Mouse (Mus musculus) neural tube, embryonic 12.5 days (tissue): ENCODE data around the gene Mocs3. TPM values are rescaled to one million over a fixed set of nuclear protein-coding genes. Genes with fewer than 3 reads are reported as not detected.

Experiments used
- ATAC-seq: fragments of 200-750 bp; cut with Nextera tagmentation; 2 replicates; pipeline ENCODE4 v1.8.0; 2017; ENCODE audit warnings: low read depth, mild to moderate bottlenecking, moderate TSS enrichment, moderate library complexity; ENCODE audit not compliant: low FRiP score
- H3K27ac ChIP-seq: fragments of 300-500 bp; sonication (generic); 2 replicates; pipeline ENCODE4 v1.5.1; 2016
- H3K27me3 ChIP-seq: fragments of 300-500 bp; sonication (generic); replicated peaks from 2 replicates; pipeline ENCODE4 v1.6.1; 2016; ENCODE audit warnings: mild to moderate bottlenecking
- H3K36me3 ChIP-seq: fragments of 300-500 bp; sonication (generic); 2 replicates; pipeline ENCODE4 v1.6.1; 2016; ENCODE audit warnings: mild to moderate bottlenecking
- H3K4me1 ChIP-seq: fragments of 300-500 bp; sonication (generic); 2 replicates; pipeline ENCODE4 v1.6.1; 2016
- H3K4me2 ChIP-seq: fragments of 300-500 bp; sonication (generic); replicated peaks from 2 replicates; pipeline ENCODE4 v1.6.1; 2016; ENCODE audit warnings: mild to moderate bottlenecking
- H3K4me3 ChIP-seq: fragments of 300-500 bp; sonication (generic); 2 replicates; pipeline ENCODE4 v1.5.1; 2016
- H3K9ac ChIP-seq: fragments of 300-500 bp; sonication (generic); 2 replicates; pipeline ENCODE4 v1.6.1; 2016; ENCODE audit warnings: mild to moderate bottlenecking
- H3K9me3 ChIP-seq: fragments of 300-500 bp; sonication (generic); 2 replicates; pipeline ENCODE4 v1.6.1; 2016; ENCODE audit warnings: mild to moderate bottlenecking
- WGBS: fragments of 180-500 bp; shearing (Covaris S2); methylation state at CpG from one replicate; pipeline ENCODE4 v1.1.7; 2016; 5-methylcytosine and 5-hydroxymethylcytosine counted together
- polyA plus RNA-seq: library from polyadenylated mRNA; unstranded; fragments of >200 nt; fragmentation: Nextera tagmentation; extraction: Ambion mirVana; gene quantifications from 2 replicates; pipeline ENCODE4 v1.2.1, GENCODE M21; 2016

Mocs3 gene
- polyA plus RNA-seq: 12.5 TPM in 2 replicates

DNA sequence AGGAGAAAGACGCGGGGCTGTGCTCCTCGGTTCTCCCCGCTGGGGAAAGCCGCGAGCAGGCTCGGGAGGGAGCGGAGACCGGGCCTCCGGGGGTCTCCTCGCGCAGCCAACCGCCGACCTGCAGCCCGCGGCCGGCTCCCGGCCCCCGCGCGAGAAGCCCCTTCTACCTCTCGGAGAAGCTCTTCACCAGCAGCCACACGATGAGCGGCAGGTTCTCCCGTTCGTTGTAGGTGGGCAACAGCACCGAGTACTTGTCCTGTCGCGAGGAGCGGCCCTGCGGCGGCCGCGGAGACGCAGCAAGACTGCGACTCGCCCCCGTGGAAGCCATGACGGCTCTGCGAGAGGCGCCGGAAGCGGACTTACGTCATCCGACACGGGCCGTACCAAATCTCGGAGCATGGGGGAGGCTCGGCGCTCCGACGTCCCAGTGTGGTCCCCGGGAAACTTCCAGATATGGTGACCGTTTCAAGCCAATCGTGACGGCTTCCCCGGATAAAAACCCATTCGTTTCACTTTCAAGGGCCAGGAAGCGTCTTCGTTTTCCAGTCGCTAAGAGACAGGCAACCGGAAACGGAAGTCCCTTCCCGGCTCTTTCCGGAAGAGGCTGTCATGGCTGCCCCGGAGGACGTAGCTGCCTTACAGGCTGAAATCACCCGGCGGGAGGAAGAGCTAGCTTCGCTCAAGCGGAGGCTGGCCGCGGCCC, at the start of gene Mocs3, which contains the start of the genes Gm20716 and Dpm1:
TSS of gene Mocs3 (plus strand) at position 597 of the 703 bp plus-strand sequence.
TSS of gene Gm20716 (minus strand) at position 339 of the 703 bp plus-strand sequence.
TSS of gene Dpm1 (minus strand) at position 566 of the 703 bp plus-strand sequence.
- WGBS: under 1% methylated on average over 73 of the region's 73 CpGs
- Histone ChIP-seq H3K27ac (peak within 1 kb of the TSS; percentile 65), H3K36me3 (peaks cover 25% of the 10 kb centered on the region)

DNA sequence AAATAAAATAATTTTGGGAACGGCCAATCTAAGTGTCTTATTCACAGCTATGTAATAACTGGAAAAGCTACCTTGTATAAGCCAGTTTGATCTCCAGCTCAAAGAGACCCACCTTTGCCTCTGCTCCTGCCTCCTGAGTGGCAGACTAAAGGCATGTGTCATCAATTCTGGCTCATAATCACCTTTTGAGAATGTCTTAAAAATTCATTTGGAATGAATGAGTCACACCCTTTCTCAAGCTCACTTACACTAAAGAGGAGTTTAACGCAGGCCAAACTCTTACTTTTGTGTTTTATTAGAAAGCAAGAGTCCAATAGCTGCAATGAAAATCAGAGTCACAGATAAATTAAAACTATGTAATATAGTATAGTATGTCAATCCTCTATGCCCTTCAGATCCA, 38.6 kb upstream of the Mocs3 start:
- no peak for ATAC-seq
- Histone ChIP-seq H3K36me3 (peaks cover 28% of the 10 kb centered on the region), H3K27me3 (no peaks in the 10 kb centered on the region), H3K27ac (no peak overlapping the region), H3K9me3 (no peaks in the 10 kb centered on the region), H3K4me1 (0 out of 2 replicates have a peak, but pooled peaks cover 4% of the 10 kb centered on the region), H3K9ac (no peak overlapping the region), H3K4me3 (no peak overlapping the region), H3K4me2 (no peak overlapping the region)
- 97% methylated on average over 2 of the region's 2 CpGs for WGBS

More for the DNA sequence above, at the start of gene Mocs3, which contains the start of the genes Gm20716 and Dpm1:
- H3K4me2 ChIP-seq: peak within 1 kb of the TSS; percentile 100
- no peaks in the 10 kb centered on the region for H3K9me3 ChIP-seq
- H3K4me1 ChIP-seq: peaks cover 27% of the 10 kb centered on the region
- ATAC-seq: peak; percentile 82
- H3K4me3 ChIP-seq: peak within 1 kb of the TSS; percentile 100
- H3K27me3 ChIP-seq: no peaks in the 10 kb centered on the region
- H3K9ac ChIP-seq: peak within 1 kb of the TSS; percentile 96

DNA sequence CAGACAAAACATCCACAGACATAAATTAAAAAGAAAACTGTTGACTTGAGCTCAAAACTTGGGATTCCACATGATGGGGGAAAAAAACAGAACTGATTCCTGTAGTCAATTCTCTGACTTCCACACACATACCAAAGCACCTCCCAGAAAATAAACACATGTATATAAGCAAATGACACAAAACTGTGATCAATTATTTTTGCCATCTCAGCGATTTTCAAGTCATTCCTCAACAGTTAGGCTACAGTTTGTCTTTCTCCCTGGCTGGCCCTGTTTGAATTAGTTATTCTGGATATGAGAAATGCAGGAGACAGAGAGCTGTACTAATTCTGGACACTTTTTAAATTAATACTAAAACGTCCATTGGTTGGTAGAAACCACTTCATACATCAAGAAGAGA, 36.7 kb upstream of the Mocs3 start:
- Histone ChIP-seq H3K27ac (no peak overlapping the region), H3K27me3 (no peaks in the 10 kb centered on the region), H3K4me2 (no peak overlapping the region), H3K4me1 (peaks cover 13% of the 10 kb centered on the region; the same call in 1 of the 2 replicates), H3K4me3 (no peak overlapping the region), H3K9ac (no peak overlapping the region), H3K9me3 (no peaks in the 10 kb centered on the region), H3K36me3 (peaks cover 19% of the 10 kb centered on the region)
- WGBS: 89% methylated on average over 2 of the region's 2 CpGs
- ATAC-seq: no peak

DNA sequence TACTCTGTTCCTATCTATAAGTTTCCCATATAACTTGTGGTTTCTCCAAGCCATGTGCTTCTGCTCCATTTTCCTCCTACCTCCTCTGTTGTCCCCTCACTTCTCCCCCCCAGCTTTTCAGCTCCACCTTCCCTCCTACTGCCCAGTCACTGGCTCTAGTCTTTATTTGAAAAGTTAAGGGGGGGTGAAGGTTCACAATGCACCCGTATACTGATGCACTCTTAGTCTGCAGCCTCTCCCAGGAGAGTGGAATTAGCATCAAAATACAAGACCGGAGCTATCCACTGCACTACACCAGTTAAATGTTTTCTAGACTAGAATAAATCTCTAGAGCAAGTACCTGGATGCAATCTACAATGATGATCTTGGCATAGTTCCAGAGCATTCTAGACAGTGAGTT, 34.7 kb upstream of the Mocs3 start:
- H3K4me2 ChIP-seq: no peak overlapping the region
- WGBS: 57% methylated on average over 2 of the region's 2 CpGs
- H3K4me3 ChIP-seq: no peak overlapping the region
- no peak overlapping the region for H3K27ac ChIP-seq
- no peak overlapping the region for H3K9ac ChIP-seq
- peaks cover 16% of the 10 kb centered on the region for H3K36me3 ChIP-seq
- H3K4me1 ChIP-seq: peaks cover 30% of the 10 kb centered on the region
- no peaks in the 10 kb centered on the region for H3K9me3 ChIP-seq
- H3K27me3 ChIP-seq: no peaks in the 10 kb centered on the region
- no peak for ATAC-seq

DNA sequence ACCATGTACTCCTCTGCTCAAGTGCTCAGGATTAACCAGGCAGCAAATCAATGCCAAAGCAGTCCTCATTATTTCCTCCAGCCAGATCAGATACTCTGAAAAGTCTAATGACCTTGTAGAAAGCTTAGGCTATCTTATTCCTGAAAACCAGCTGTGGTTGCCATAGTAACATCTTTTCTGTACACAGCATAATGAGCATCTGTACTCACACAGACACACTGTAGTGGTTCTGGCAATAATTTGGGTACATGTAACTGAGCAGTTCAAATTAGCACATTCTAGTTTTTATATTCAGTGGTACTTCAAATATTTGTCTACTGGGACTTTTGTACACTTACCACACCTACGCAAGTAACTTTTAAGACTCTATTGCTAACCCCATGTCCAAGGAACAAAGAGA, 32.0 kb upstream of the Mocs3 start:
- 88% methylated on average over 1 of the region's 1 CpGs for WGBS
- Histone ChIP-seq H3K9ac (no peak overlapping the region), H3K27me3 (no peaks in the 10 kb centered on the region), H3K27ac (no peak overlapping the region), H3K36me3 (peaks cover 19% of the 10 kb centered on the region), H3K4me1 (peaks cover 39% of the 10 kb centered on the region), H3K9me3 (no peaks in the 10 kb centered on the region), H3K4me2 (no peak overlapping the region), H3K4me3 (no peak overlapping the region)
- ATAC-seq: no peak

DNA sequence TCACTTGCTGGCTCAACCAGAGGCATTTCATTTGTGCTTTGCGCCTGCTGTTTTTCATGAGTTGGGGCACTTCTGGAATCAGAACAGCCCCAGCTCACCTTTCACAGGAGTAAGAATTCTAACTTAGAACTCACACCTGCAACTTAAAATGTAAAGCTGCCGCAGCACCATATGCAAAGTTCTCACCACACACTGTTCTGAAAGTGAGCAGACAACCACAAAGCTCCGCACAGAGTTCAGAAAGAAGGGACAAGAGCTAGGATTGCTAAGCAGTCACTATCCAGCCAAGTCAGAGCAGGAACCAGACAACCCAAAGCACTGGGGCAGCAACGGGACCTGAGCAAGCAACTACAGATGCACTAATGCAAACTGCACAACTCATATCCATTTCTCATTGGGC, 30.9 kb upstream of the Mocs3 start:
- no peak for ATAC-seq
- WGBS: 94% methylated on average over 4 of the region's 4 CpGs
- peaks cover 46% of the 10 kb centered on the region for H3K4me1 ChIP-seq
- no peak overlapping the region for H3K9ac ChIP-seq
- no peaks in the 10 kb centered on the region for H3K9me3 ChIP-seq
- no peak overlapping the region; the same call in 1 of the 2 replicates for H3K27ac ChIP-seq
- peak overlapping the region; percentile 30 for H3K4me2 ChIP-seq
- no peak overlapping the region for H3K4me3 ChIP-seq
- no peaks in the 10 kb centered on the region for H3K27me3 ChIP-seq
- peaks cover 27% of the 10 kb centered on the region for H3K36me3 ChIP-seq

DNA sequence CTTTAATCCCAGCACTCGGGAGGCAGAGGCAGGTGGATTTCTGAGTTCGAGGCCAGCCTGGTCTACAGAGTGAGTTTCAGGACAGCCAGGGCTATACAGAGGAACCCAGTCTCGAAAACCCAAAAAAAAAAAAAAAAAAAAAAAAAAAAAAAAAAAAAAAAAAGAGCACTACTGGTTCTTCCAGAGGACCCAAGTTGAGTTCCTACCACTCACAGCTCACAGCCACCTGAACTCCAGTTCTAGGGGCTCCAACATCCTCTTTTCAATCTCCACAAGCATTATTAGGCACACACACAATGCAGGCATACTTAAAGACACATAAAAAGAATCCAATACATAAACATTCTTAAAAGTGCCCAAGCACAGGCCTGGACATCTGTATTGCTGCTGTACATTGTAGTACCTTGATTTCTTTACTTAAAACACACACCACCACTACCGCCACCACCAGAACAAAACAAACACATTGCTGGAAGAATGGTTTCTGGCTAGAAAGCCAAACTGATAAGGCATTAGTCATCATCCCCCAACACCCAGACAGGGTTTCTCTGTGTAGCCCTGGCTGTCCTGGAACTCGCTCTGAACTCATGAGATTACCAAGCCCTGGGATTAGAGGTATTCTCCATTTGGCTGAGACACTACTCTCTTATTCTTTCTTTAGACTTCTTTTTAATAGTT, 30.3 kb upstream of the Mocs3 start:
- 90% methylated on average over 4 of the region's 5 CpGs for WGBS

DNA sequence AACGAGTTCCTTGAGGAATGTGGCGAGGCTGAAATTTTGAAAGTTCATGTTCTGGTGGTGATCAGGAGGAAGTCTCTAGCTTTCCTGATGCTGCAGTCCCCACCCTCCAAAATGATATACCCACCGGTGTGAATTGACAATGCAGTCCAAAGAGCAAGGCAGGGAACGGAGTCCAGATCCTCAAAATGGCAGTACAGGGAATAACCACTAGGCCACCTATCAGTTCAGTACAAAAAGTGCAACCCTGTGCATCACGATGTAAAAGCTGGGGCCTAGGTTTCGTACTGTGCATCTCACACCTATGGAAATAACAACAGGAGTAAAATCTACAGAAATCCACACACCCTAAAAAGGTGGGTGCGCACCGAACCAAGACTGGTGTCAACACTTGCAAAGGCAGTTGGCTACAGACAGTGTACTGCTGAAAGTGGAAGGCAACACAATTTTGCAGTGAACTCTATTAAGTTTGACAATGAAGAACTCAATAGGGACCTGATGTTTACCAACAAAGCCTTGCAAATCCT, 25.9 kb upstream of the Mocs3 start:
- H3K4me3 ChIP-seq: peak overlapping the region; percentile 99
- H3K9me3 ChIP-seq: no peaks in the 10 kb centered on the region
- H3K27me3 ChIP-seq: no peaks in the 10 kb centered on the region
- no peak overlapping the region for H3K27ac ChIP-seq
- H3K4me1 ChIP-seq: peaks cover 37% of the 10 kb centered on the region
- 91% methylated on average over 8 of the region's 8 CpGs for WGBS
- ATAC-seq: no peak
- peak overlapping the region; percentile 100; the same call in 1 of the 2 replicates for H3K9ac ChIP-seq
- H3K4me2 ChIP-seq: peak overlapping the region; percentile 85
- peaks cover 24% of the 10 kb centered on the region for H3K36me3 ChIP-seq

More for the DNA sequence above, 30.3 kb upstream of the Mocs3 start:
- Histone ChIP-seq H3K4me3 (no peak overlapping the region), H3K27me3 (no peaks in the 10 kb centered on the region), H3K4me2 (peak overlapping the region; percentile 30), H3K9me3 (no peaks in the 10 kb centered on the region), H3K9ac (no peak overlapping the region), H3K4me1 (peaks cover 53% of the 10 kb centered on the region), H3K27ac (no peak overlapping the region), H3K36me3 (peaks cover 32% of the 10 kb centered on the region)
- ATAC-seq: no peak

DNA sequence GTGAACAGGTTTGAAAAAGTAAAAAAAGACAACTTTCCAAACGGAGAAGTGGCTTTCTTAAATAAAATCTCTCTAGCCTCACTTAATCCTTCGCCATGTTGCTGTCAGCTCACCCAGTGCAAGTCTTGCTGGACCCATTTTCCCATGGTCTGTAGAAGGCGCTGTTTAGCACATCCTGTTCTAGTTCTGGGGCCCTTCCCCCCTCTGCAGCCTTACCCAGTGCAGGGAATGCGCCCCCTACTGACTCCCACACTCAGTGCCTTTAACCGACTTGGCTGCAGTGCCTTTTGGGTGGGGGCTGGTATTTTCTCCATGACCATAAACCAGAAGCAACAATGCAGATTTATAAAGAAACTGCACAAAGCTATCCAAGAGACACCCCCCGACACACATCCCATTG, 25.2 kb upstream of the Mocs3 start:
- no peak for ATAC-seq

DNA sequence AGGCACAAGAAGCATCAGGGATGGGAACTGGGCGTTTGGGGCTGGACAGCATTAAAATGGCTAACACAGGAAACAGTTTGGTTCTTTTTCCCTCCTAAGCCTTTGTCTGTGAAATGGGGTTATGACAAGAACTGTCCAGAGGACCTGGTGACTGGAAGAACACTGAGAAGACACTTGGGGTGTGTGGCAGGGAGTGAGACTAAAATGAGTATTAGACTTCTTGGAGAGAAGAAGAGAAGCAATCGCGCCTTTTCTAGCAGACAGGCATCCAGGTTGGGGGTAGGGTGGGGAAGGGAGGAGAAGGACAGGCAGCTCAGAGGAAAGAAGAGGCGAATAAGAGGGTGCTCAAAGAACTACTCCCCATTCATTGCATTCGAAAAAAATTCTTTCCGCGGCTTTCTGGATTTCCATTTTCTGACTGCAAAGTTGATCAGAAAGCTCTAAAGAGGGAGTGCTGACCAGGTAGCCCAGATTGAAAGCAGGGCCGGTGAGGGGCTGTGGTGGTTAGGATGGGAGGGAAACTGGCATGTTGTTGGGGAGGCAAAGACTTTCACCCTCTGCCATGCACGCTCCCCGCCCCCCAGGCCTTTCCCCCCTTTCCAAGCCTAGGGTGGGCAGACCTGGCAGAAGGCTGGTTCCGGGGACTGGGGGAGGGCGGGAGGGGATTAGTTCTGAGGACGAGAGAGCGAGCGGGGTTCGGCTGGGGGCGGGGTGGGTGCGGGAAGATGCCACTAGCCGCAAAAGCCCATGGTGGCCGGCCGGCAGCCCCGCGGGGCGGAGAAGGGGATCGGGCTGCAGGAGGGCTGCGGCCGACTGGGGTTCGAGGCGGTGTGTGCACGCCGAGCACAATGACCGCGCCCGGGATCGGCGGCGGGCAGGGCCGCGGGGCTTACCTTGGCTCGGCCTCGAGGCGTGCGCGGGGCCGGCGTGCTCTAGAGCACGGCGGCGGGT, 24.5 kb upstream of the Mocs3 start:
- whole genome bisulfite sequencing: 1% methylated on average over 48 of the region's 49 CpGs
- peak overlapping the region; percentile 100 for H3K9ac ChIP-seq
- H3K36me3 ChIP-seq: peaks cover 34% of the 10 kb centered on the region
- peak overlapping the region; percentile 99 for H3K4me3 ChIP-seq
- H3K9me3 ChIP-seq: no peaks in the 10 kb centered on the region
- H3K27ac ChIP-seq: peak overlapping the region; percentile 98
- no peaks in the 10 kb centered on the region for H3K27me3 ChIP-seq
- H3K4me1 ChIP-seq: peaks cover 25% of the 10 kb centered on the region
- ATAC-seq: peak; percentile 11
- peak overlapping the region; percentile 85 for H3K4me2 ChIP-seq

More for the DNA sequence above, 25.2 kb upstream of the Mocs3 start:
- Histone ChIP-seq H3K4me1 (peaks cover 32% of the 10 kb centered on the region), H3K27me3 (no peaks in the 10 kb centered on the region), H3K4me3 (peak overlapping the region; percentile 99), H3K36me3 (peaks cover 28% of the 10 kb centered on the region), H3K4me2 (peak overlapping the region; percentile 85), H3K9me3 (no peaks in the 10 kb centered on the region), H3K27ac (no peak overlapping the region), H3K9ac (peak overlapping the region; percentile 100)
- WGBS: 12% methylated on average over 6 of the region's 6 CpGs
